Mouse (Mus musculus) MEL (cell line): ENCODE measurements at regions not wholly inside any gene's neighbourhood (a gene's known extent, or its start where the extent isn't known, plus 50 kb on each side); places are given as distances from the start of the nearest gene placed in this dataset.

Experiments used
- DNase-seq: peaks from one replicate; pipeline ENCODE4 v3.0.0; 2011; ENCODE audit warnings: low read depth, low spot score
- H3K27ac ChIP-seq: 2 replicates; pipeline ENCODE4 v1.5.1; 2012; ENCODE audit warnings: low read depth, mild to moderate bottlenecking, control low read depth, low read length, moderate library complexity; ENCODE audit not compliant: control insufficient read depth
- H3K27me3 ChIP-seq, 2 experiments: fragments of 150-350 bp in 1 of 2; sonication (generic) in 1 of 2; 2 replicates each; pipeline ENCODE4 v1.6.1; 2012; ENCODE audit warnings: low read length in 2 of 2, mild to moderate bottlenecking in 2 of 2, improper control_type of control experiment in 1 of 2, moderate library complexity in 1 of 2; ENCODE audit not compliant: insufficient read depth in 2 of 2, control insufficient read depth in 1 of 2
- H3K36me3 ChIP-seq, 2 experiments: 2 replicates each; pipeline ENCODE4 v1.6.1; 2012 to 2014; ENCODE audit warnings: low read length in 2 of 2, improper control_type of control experiment in 1 of 2, inconsistent platforms in 1 of 2, mild to moderate bottlenecking in 1 of 2; ENCODE audit not compliant: insufficient read depth in 2 of 2, control insufficient read depth in 1 of 2
- H3K4me1 ChIP-seq, 2 experiments: fragments of 150-350 bp in 1 of 2; sonication (generic) in 1 of 2; 2 replicates each; pipeline ENCODE4 v1.6.1; 2012; ENCODE audit warnings: low read length in 2 of 2, improper control_type of control experiment in 1 of 2, mild to moderate bottlenecking in 1 of 2; ENCODE audit not compliant: insufficient read depth in 2 of 2, control insufficient read depth in 1 of 2
- H3K4me3 ChIP-seq, 2 experiments: fragments of 150-350 bp in 1 of 2; sonication (generic) in 1 of 2; 2 replicates each; pipeline ENCODE4 v1.5.1; 2012; ENCODE audit warnings: low read depth in 2 of 2, low read length in 2 of 2, mild to moderate bottlenecking in 2 of 2, moderate library complexity in 2 of 2, control low read depth in 1 of 2, improper control_type of control experiment in 1 of 2; ENCODE audit not compliant: control insufficient read depth in 1 of 2, insufficient read depth in 1 of 2
- H3K79me2 ChIP-seq: 2 replicates; pipeline ENCODE4 v1.6.1; 2012; ENCODE audit warnings: mild to moderate bottlenecking, low read length, moderate library complexity; ENCODE audit not compliant: control insufficient read depth, poor library complexity, insufficient read depth
- H3K9ac ChIP-seq: 2 replicates; pipeline ENCODE4 v1.6.1; 2012; ENCODE audit warnings: low read depth, mild to moderate bottlenecking, control low read depth, low read length, moderate library complexity; ENCODE audit not compliant: control insufficient read depth, poor library complexity, severe bottlenecking
- H3K9me3 ChIP-seq: fragments of 150-350 bp; sonication (generic); replicated peaks from 2 replicates; pipeline ENCODE4 v1.6.1; 2012; ENCODE audit warnings: mild to moderate bottlenecking, low read length, improper control_type of control experiment, moderate library complexity; ENCODE audit not compliant: insufficient read depth
- BHLHE40 ChIP-seq: IDR thresholded peaks from 2 replicates; pipeline ENCODE4 v1.6.1; 2012; ENCODE audit warnings: low read depth, mild to moderate bottlenecking, inconsistent platforms, low read length, improper control_type of control experiment, borderline replicate concordance
- CHD1 ChIP-seq: IDR thresholded peaks from 2 replicates; pipeline ENCODE4 v1.6.1; 2012; ENCODE audit warnings: low read depth, mild to moderate bottlenecking, inconsistent platforms, low read length, improper control_type of control experiment
- CHD2 ChIP-seq: IDR thresholded peaks from 2 replicates; pipeline ENCODE4 v1.6.1; 2011; ENCODE audit warnings: low read length, improper control_type of control experiment
- E2F4 ChIP-seq: IDR thresholded peaks from 2 replicates; pipeline ENCODE4 v1.6.1; 2011; ENCODE audit warnings: low read depth, low read length, improper control_type of control experiment, borderline replicate concordance
- GATA1 ChIP-seq: IDR thresholded peaks from 2 replicates; pipeline ENCODE4 v1.6.1; 2011; ENCODE audit warnings: low read depth, low read length, improper control_type of control experiment
- HCFC1 ChIP-seq: IDR thresholded peaks from 2 replicates; pipeline ENCODE4 v1.6.1; 2012; ENCODE audit warnings: low read depth, mild to moderate bottlenecking, inconsistent platforms, low read length, improper control_type of control experiment, moderate library complexity
- JUND ChIP-seq: IDR thresholded peaks from 2 replicates; pipeline ENCODE4 v1.6.1; 2011; ENCODE audit warnings: low read depth, mild to moderate bottlenecking, improper control_type of control experiment, low read length
- MAFK ChIP-seq: IDR thresholded peaks from 2 replicates; pipeline ENCODE4 v1.6.1; 2011; ENCODE audit warnings: low read depth, mild to moderate bottlenecking, low read length, improper control_type of control experiment, borderline replicate concordance
- MEF2A ChIP-seq: IDR thresholded peaks from 2 replicates; pipeline ENCODE4 v1.6.1; 2014; ENCODE audit warnings: low read depth, mild to moderate bottlenecking, inconsistent platforms, low read length, improper control_type of control experiment; ENCODE audit not compliant: poor library complexity, insufficient replicate concordance, severe bottlenecking; ENCODE audit errors: extremely low read depth
- MXI1 ChIP-seq: IDR thresholded peaks from 2 replicates; pipeline ENCODE4 v1.6.1; 2011; ENCODE audit warnings: mild to moderate bottlenecking, low read depth, low read length, improper control_type of control experiment
- MYB ChIP-seq: IDR thresholded peaks from 2 replicates; pipeline ENCODE4 v1.6.1; 2011; ENCODE audit warnings: mild to moderate bottlenecking, low read depth, low read length, improper control_type of control experiment
- NELFE ChIP-seq: IDR thresholded peaks from 2 replicates; pipeline ENCODE4 v1.6.1; 2011; ENCODE audit warnings: low read depth, low read length, improper control_type of control experiment
- POLR2AphosphoS2 ChIP-seq: IDR thresholded peaks from 2 replicates; pipeline ENCODE4 v1.6.1; 2011; ENCODE audit warnings: low read length, improper control_type of control experiment
- POLR2AphosphoS5 ChIP-seq: IDR thresholded peaks from 2 replicates; pipeline ENCODE4 v1.6.1; 2012; ENCODE audit warnings: low read depth, borderline replicate concordance, mild to moderate bottlenecking, inconsistent platforms, low read length, moderate library complexity, mixed read lengths
- RAD21 ChIP-seq: IDR thresholded peaks from 2 replicates; pipeline ENCODE4 v1.6.1; 2011; ENCODE audit warnings: mild to moderate bottlenecking, low read depth, low read length, improper control_type of control experiment
- TBP ChIP-seq: IDR thresholded peaks from 2 replicates; pipeline ENCODE4 v1.8.0; 2011; ENCODE audit warnings: low read depth, low read length, improper control_type of control experiment
- UBTF ChIP-seq: IDR thresholded peaks from 2 replicates; pipeline ENCODE4 v1.6.1; 2012; ENCODE audit warnings: low read depth, mild to moderate bottlenecking, inconsistent platforms, low read length, improper control_type of control experiment, moderate library complexity, borderline replicate concordance; ENCODE audit not compliant: insufficient read depth
- USF1 ChIP-seq: IDR thresholded peaks from 2 replicates; pipeline ENCODE4 v1.6.1; 2014; ENCODE audit warnings: low read depth, mild to moderate bottlenecking, inconsistent platforms, low read length, improper control_type of control experiment, moderate library complexity
- ZKSCAN1 ChIP-seq: IDR thresholded peaks from 2 replicates; pipeline ENCODE4 v1.6.1; 2012; ENCODE audit warnings: low read depth, mild to moderate bottlenecking, inconsistent platforms, low read length, improper control_type of control experiment, moderate library complexity
- ZMIZ1 ChIP-seq: IDR thresholded peaks from 2 replicates; pipeline ENCODE4 v1.6.1; 2012; ENCODE audit warnings: low read depth, mild to moderate bottlenecking, inconsistent platforms, low read length, improper control_type of control experiment, moderate library complexity
- ZNF384 ChIP-seq: IDR thresholded peaks from 2 replicates; pipeline ENCODE4 v1.6.1; 2012; ENCODE audit warnings: low read depth, mild to moderate bottlenecking, inconsistent platforms, low read length, improper control_type of control experiment

- TF ChIP-seq JUND (no peak), ZMIZ1 (no peak), POLR2AphosphoS5 (no peak), TBP (no peak), HCFC1 (no peak)
- TF ChIP-seq, all 39 proteins: peak for 0
Observed at GRCm38 (mm10) chr7:129939266-129939665, 347.6 kb downstream of the Wdr11 start (continued).

- no peaks in the 10 kb centered on the region for H3K9me3 ChIP-seq
- no peak for TF ChIP-seq USF1
- no peak for TF ChIP-seq MAFK
- TF ChIP-seq NELFE, result no peak
- TF ChIP-seq ZMIZ1, result no peak
- TF ChIP-seq UBTF, result no peak
- TF ChIP-seq ZKSCAN1, result no peak
- no peak for TF ChIP-seq CHD2
- TF ChIP-seq RAD21, result no peak
- no peak for TF ChIP-seq MEF2A
- H3K27me3 ChIP-seq, result no peaks in the 10 kb centered on the region
- H3K4me1 ChIP-seq, result no peaks in the 10 kb centered on the region
- H3K9ac ChIP-seq, result no peak overlapping the region
- no peak for DNase-seq
- H3K36me3 ChIP-seq, result no peaks in the 10 kb centered on the region
- no peak overlapping the region for H3K27ac ChIP-seq
- no peak overlapping the region for H3K4me3 ChIP-seq
- no peaks in the 10 kb centered on the region for H3K79me2 ChIP-seq
Observed at GRCm38 (mm10) chr7:129941311-129942029, 349.8 kb downstream of the Wdr11 start.

GRCm38 (mm10) chr7:129948613-129949110 is 357.0 kb downstream of the Wdr11 start:
- Histone ChIP-seq H3K79me2 (no peaks in the 10 kb centered on the region), H3K4me1 (no peaks in the 10 kb centered on the region), H3K36me3 (no peaks in the 10 kb centered on the region), H3K4me3 (no peak overlapping the region), H3K9me3 (no peaks in the 10 kb centered on the region), H3K27ac (no peak overlapping the region), H3K27me3 (no peaks in the 10 kb centered on the region), H3K9ac (no peak overlapping the region)
- DNase-seq, result no peak
- no peak for TF ChIP-seq ZNF384
- TF ChIP-seq POLR2AphosphoS5, result no peak
- no peak for TF ChIP-seq CHD1
- no peak for TF ChIP-seq BHLHE40
- TF ChIP-seq POLR2AphosphoS2, result no peak
- no peak for TF ChIP-seq MXI1
- no peak for TF ChIP-seq E2F4
- TF ChIP-seq MAFK, result no peak
- TF ChIP-seq ZMIZ1, result no peak
- TF ChIP-seq CHD2, result no peak
- TF ChIP-seq MYB, result no peak
- no peak for TF ChIP-seq GATA1
